Mouse (Mus musculus) myocyte (in vitro differentiated cells): Measurements from ENCODE around the gene Arl15. TPM values are rescaled to one million over a fixed set of nuclear protein-coding genes. Genes with fewer than 3 reads are reported as not detected.

Experiments used
- H3K27me3 ChIP-seq: one replicate; pipeline ENCODE4 v1.6.1; 2011; ENCODE audit not compliant: control insufficient read depth, insufficient read depth, insufficient read length
- H3K36me3 ChIP-seq: one replicate; pipeline ENCODE4 v1.6.1; 2011; ENCODE audit not compliant: control insufficient read depth, insufficient read depth
- H3K4me2 ChIP-seq: one replicate; pipeline ENCODE4 v1.6.1; 2011; ENCODE audit warnings: low read depth, control low read depth
- H3K4me3 ChIP-seq: one replicate; pipeline ENCODE4 v1.5.1; 2011; ENCODE audit warnings: mild to moderate bottlenecking, control low read depth, moderate library complexity
- H3K79me2 ChIP-seq: one replicate; pipeline ENCODE4 v1.6.1; 2011; ENCODE audit not compliant: control insufficient read depth, insufficient read depth
- H3ac ChIP-seq: one replicate; pipeline ENCODE4 v1.6.1; 2011; ENCODE audit not compliant: control insufficient read depth, insufficient read length
- CEBPB ChIP-seq: IDR thresholded peaks from 2 replicates; pipeline ENCODE4 v1.6.1; 2011; ENCODE audit warnings: mild to moderate bottlenecking, moderate library complexity; ENCODE audit not compliant: poor library complexity, insufficient read depth, severe bottlenecking
- E2F4 ChIP-seq: IDR thresholded peaks from one replicate; pipeline ENCODE4 v1.6.1; 2011; ENCODE audit warnings: mild to moderate bottlenecking, control low read depth, moderate library complexity; ENCODE audit not compliant: insufficient read depth
- MAX ChIP-seq: IDR thresholded peaks from one replicate; pipeline ENCODE4 v1.6.1; 2011; ENCODE audit warnings: low read depth, mild to moderate bottlenecking, control low read depth
- MYOD1 ChIP-seq, 3 experiments: IDR thresholded peaks; one replicate each; pipeline ENCODE4 v1.6.1; 2011; ENCODE audit warnings: control low read depth in 2 of 3, low read depth in 2 of 3, mild to moderate bottlenecking in 2 of 3, moderate library complexity in 1 of 3; ENCODE audit not compliant: insufficient read length in 2 of 3, control insufficient read depth in 1 of 3
- MYOG ChIP-seq, 3 experiments: IDR thresholded peaks; one replicate each; pipeline ENCODE4 v1.6.1; 2011; ENCODE audit warnings: control low read depth in 2 of 3, low read depth in 2 of 3, mild to moderate bottlenecking in 2 of 3; ENCODE audit not compliant: insufficient read length in 2 of 3, control insufficient read depth in 1 of 3, insufficient read depth in 1 of 3
- POLR2A ChIP-seq: IDR thresholded peaks from one replicate; pipeline ENCODE4 v1.6.1; 2011; ENCODE audit warnings: low read depth, mild to moderate bottlenecking, control low read depth, moderate library complexity; ENCODE audit not compliant: insufficient read length
- POLR2AphosphoS2 ChIP-seq: IDR thresholded peaks from one replicate; pipeline ENCODE4 v1.6.1; 2011; ENCODE audit warnings: low read depth, control low read depth; ENCODE audit not compliant: insufficient read length
- REST ChIP-seq: IDR thresholded peaks from one replicate; pipeline ENCODE4 v1.6.1; 2011; ENCODE audit warnings: mild to moderate bottlenecking, control low read depth, moderate library complexity; ENCODE audit not compliant: insufficient read depth, insufficient read length
- SRF ChIP-seq: IDR thresholded peaks from one replicate; pipeline ENCODE4 v1.6.1; 2011; ENCODE audit warnings: low read depth; ENCODE audit not compliant: control insufficient read depth, insufficient read length
- TCF12 ChIP-seq: IDR thresholded peaks from one replicate; pipeline ENCODE4 v1.6.1; 2011; ENCODE audit warnings: mild to moderate bottlenecking, control low read depth; ENCODE audit not compliant: poor library complexity, insufficient read depth, severe bottlenecking
- TCF3 ChIP-seq: IDR thresholded peaks from one replicate; pipeline ENCODE4 v1.6.1; 2011; ENCODE audit warnings: low read depth, control low read depth; ENCODE audit not compliant: insufficient read length
- USF1 ChIP-seq: IDR thresholded peaks from one replicate; pipeline ENCODE4 v1.6.1; 2011; ENCODE audit warnings: low read depth, mild to moderate bottlenecking, control low read depth, moderate library complexity
- polyA plus RNA-seq: library from polyadenylated mRNA; unstranded; fragments of >200 nt; fragmentation: generic; extraction: Trizol; gene quantifications from one replicate; pipeline ENCODE4 v1.2.1, GENCODE M21; 2012; ENCODE audit warnings: missing spikeins

Arl15 gene
- polyA plus RNA-seq, 1 experiment: 11.1 TPM

DNA sequence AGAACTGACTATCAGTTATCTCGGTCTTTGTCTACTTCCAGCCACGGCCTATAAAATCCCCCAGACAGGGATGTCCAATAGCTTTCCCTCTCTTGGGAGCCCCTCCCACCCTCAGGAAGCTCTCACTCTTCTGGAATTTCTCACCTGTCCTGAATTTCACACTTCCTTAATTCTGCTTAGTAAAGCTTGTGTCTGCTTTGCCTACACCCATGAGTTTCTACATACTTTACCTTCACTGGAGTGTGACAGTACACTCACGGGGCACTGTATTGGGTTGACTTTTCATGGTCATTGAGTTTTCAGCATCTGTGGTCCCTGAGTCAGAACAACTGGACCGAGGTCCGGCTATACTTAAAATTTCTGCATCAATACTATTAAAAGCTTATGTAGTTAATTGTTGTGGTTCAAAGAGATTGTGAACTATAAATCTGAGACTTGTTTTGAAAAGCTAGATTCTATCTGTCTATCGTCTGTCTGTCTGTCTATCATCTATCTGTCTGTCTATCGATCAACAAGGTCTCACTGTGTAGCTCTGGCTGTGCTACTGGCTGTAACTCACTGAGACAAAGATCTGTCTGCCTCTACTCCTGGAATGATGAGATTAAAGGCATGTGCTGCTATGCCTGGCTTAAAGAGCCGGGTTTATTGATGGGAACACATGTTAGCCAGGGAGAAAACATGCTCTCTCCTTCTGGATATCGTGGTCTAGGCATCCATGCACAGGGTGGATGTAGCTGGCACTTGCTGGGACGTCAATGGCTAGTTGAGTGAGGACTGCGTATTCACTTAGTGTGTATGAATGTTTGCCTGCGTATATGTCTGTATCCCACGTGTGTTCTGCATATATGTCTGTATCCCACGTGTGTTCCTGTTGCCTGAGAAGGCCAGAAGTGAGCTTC is 48.4 kb downstream of the Arl15 start:
- Histone ChIP-seq H3K36me3 (no peaks in the 10 kb centered on the region), H3ac (no peak overlapping the region), H3K4me3 (no peak overlapping the region), H3K27me3 (no peaks in the 10 kb centered on the region), H3K79me2 (peaks cover 4% of the 10 kb centered on the region), H3K4me2 (no peak overlapping the region)
- TF ChIP-seq MYOG (IDR thresholded peaks at IDR 0.05; ENCODE audit: control insufficient read depth in 1 of 3, insufficient read depth in 1 of 3, insufficient read length in 2 of 3, low read depth in 2 of 3) (no peak), MYOD1 (IDR thresholded peaks at IDR 0.05; ENCODE audit: control insufficient read depth in 1 of 3, insufficient read length in 2 of 3, low read depth in 2 of 3) (no peak), E2F4 (no peak), SRF (no peak), CEBPB (no peak), TCF3 (no peak), MAX (no peak), POLR2AphosphoS2 (no peak), REST (no peak), TCF12 (no peak)

DNA sequence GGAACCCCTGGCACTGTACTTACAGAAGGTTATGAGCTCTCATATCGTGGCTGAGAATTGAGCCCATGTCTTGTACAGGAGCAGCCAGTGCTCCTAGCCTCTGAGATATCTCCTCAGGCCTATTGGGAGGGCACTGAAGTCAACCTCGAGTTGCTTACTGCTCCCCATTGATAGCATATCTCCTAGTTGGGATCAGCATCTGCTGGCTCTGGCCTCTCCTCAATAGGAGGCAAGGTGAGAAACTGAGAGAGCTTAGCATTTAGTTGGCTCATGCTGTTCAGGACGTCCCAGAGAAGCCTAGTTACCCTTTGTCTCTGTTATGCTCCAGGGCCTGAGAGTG is 49.0 kb downstream of the Arl15 start:
- Histone ChIP-seq H3ac (no peak overlapping the region), H3K27me3 (no peaks in the 10 kb centered on the region), H3K36me3 (no peaks in the 10 kb centered on the region), H3K4me3 (no peak overlapping the region), H3K79me2 (peaks cover 4% of the 10 kb centered on the region), H3K4me2 (no peak overlapping the region)
- no peak for TF ChIP-seq POLR2A
- no peak for TF ChIP-seq MYOD1 (IDR thresholded peaks at IDR 0.05; ENCODE audit: control insufficient read depth in 1 of 3, insufficient read length in 2 of 3, low read depth in 2 of 3)
- no peak for TF ChIP-seq TCF12
- no peak for TF ChIP-seq E2F4
- TF ChIP-seq REST: no peak
- no peak for TF ChIP-seq SRF
- TF ChIP-seq POLR2AphosphoS2: no peak
- TF ChIP-seq USF1: no peak
- TF ChIP-seq MYOG (IDR thresholded peaks at IDR 0.05; ENCODE audit: control insufficient read depth in 1 of 3, insufficient read depth in 1 of 3, insufficient read length in 2 of 3, low read depth in 2 of 3): no peak
- TF ChIP-seq CEBPB: no peak
- TF ChIP-seq TCF3: no peak

DNA sequence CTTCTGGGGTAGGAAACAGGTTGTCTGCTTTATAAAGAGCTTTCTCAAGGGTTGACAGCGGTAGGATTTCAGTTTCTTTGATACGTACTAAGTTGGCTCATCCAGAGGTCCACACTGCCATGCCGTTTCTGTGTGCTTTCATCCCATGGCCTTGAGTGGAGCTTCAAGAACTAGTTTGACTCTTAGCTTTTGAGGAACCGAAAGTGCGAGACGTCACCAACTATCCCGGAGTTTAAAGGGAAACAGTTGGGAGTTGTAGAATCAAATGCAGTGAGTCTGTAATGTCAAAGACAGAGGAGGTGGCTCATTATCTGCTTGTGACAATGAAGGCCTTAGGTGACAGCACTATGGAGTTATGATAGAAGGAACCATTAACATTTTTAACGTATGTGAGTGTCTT is 49.6 kb downstream of the Arl15 start:
- no peak overlapping the region for H3ac ChIP-seq
- H3K36me3 ChIP-seq: no peaks in the 10 kb centered on the region
- H3K4me3 ChIP-seq: no peak overlapping the region
- no peak for TF ChIP-seq MYOG (IDR thresholded peaks at IDR 0.05; ENCODE audit: control insufficient read depth in 1 of 3, insufficient read depth in 1 of 3, insufficient read length in 2 of 3, low read depth in 2 of 3)
- H3K79me2 ChIP-seq: peaks cover 4% of the 10 kb centered on the region
- no peak overlapping the region for H3K4me2 ChIP-seq
- no peaks in the 10 kb centered on the region for H3K27me3 ChIP-seq

DNA sequence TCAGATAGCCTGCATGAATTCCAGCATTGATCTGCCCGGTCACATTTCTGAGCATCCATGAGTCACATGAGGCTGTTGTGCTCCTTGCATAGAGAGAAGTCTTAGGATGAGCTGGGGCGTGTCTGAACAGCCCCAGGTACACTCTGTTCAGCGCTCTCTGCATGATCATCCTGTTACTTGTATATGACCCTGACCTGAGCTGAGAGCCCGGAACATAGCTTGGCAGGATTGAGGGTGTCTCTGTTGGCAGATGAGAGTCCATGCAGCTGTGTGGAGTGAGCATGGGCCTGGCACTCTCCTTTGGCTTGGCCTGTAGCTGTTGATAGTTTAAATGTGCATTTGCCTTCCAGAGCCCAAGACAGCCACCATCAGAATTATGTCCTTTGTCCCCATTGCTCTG is 50.4 kb downstream of the Arl15 start:
- H3K4me3 ChIP-seq: no peak overlapping the region
- no peak overlapping the region for H3ac ChIP-seq
- H3K27me3 ChIP-seq: no peaks in the 10 kb centered on the region
- no peak overlapping the region for H3K4me2 ChIP-seq
- H3K79me2 ChIP-seq: peaks cover 4% of the 10 kb centered on the region
- TF ChIP-seq E2F4 (no peak), POLR2A (no peak), SRF (no peak), REST (no peak), USF1 (no peak), POLR2AphosphoS2 (no peak)
- no peaks in the 10 kb centered on the region for H3K36me3 ChIP-seq

DNA sequence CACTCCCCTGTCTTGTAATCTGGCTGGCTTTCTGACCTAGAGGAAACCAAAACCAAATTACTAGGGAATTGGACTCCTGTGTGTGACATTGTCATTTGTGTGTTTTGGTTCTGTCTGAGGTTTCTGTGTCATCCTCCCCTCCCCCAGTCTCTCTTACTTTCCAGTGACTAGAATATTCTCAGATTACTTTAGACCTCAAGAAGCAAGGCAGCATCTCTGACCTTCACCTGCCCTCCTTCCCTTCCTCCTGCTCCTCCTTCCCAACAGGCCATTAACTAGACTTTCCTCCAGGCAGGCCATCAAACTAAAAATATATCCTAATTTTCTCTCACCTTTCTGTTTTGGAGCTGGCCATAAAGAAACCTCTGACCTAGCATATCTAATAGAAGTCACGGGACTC is 50.9 kb downstream of the Arl15 start:
- Histone ChIP-seq H3K4me3 (no peak overlapping the region), H3K4me2 (no peak overlapping the region), H3K79me2 (peaks cover 4% of the 10 kb centered on the region), H3K36me3 (no peaks in the 10 kb centered on the region), H3K27me3 (no peaks in the 10 kb centered on the region), H3ac (no peak overlapping the region)
- TF ChIP-seq POLR2AphosphoS2: no peak
- no peak for TF ChIP-seq USF1
- TF ChIP-seq TCF3: no peak
- TF ChIP-seq MYOG (IDR thresholded peaks at IDR 0.05; ENCODE audit: control insufficient read depth in 1 of 3, insufficient read depth in 1 of 3, insufficient read length in 2 of 3, low read depth in 2 of 3): no peak
- no peak for TF ChIP-seq CEBPB
- TF ChIP-seq MAX: no peak
- TF ChIP-seq MYOD1 (IDR thresholded peaks at IDR 0.05; ENCODE audit: control insufficient read depth in 1 of 3, insufficient read length in 2 of 3, low read depth in 2 of 3): no peak
- TF ChIP-seq TCF12: no peak
- no peak for TF ChIP-seq E2F4
- TF ChIP-seq SRF: no peak
- no peak for TF ChIP-seq REST
- no peak for TF ChIP-seq POLR2A
